Mouse (Mus musculus) cerebellum, adult 9-11 months (tissue): ENCODE results near the gene Stx6.
A peak's percentile ranks its signal among the peaks of the same experiment; 100 is the strongest.

ENCODE experiments used
- DNase-seq: peaks from one replicate; pipeline ENCODE4 v3.0.0; 2022

Stx6 gene

DNA sequence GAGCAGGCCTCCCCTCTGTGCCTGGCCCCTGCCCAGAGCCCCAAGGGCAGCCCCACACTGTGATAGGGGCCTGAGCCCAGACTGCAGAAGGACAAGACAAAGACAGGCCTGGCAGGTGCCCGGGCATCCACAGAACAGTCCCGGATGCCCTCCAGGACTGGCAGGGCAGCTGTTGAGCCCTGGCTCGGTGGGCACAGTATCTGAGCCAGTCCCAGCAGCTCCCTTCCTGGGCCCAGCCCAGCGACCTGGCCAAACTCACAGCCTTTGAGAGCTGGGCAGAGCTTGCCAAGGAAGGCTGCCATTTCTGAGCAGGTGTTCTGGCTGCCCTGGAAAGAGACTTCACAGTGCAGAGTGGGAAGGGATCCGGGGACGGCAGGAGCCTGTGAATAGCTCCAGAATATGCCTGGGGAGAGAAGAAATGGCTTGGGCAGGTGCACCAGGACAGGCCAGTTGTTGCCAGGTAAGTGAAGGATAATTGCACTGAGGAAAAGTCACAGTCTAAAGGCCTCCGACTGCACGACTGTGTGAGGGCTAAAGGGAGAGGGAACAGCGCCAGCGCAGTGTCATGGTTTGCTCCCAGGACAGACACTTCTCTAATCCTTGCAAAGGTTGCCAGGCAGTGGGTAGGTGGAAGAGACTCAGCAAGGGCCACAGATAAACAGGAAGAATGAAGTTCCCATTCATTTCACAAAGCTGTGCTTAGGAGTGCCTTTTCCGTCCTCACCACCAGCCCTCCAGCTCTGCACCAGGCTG is 51.7 kb downstream of the Stx6 start:
- DNase-seq = peak; percentile 83

DNA sequence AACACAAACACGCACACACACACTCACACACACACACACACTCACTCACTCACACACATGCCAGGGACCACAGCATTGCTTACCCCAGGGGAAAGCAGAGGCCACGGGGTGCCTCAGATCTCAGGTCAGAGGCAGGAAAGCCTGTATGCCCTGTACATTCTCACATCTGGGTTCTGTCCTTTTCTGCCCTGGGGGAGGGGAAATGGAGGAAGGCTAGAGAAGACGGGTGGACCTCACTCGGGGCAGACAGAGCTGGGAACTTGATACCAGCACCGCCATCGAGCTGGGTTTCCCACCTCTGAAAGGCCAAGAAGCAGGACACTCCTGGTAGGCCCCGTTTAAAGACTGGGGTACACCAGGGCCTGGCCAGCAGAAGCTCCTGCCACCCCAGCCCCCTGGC is 52.5 kb downstream of the Stx6 start:
- no peak for DNase-seq

DNA sequence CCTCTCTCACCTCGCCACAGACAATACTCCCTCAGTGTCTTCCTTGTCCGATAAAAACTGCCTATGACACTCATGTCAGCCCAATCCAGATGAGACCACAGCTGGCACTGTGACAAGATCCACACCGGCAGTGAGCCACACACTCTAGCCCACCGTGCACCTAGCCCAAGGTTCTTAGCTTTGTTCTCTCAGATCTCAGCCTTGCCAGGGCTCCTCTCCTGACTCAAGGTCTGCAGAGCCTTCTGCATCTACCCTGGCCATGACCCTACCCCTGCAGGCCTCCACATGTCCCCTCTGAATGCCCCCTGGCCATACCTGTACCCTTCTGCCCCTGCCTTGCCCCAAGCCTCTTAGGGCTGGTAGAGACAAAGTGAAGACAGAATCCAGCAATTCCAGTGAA is 53.6 kb downstream of the Stx6 start:
- peak; percentile 28 for DNase-seq

DNA sequence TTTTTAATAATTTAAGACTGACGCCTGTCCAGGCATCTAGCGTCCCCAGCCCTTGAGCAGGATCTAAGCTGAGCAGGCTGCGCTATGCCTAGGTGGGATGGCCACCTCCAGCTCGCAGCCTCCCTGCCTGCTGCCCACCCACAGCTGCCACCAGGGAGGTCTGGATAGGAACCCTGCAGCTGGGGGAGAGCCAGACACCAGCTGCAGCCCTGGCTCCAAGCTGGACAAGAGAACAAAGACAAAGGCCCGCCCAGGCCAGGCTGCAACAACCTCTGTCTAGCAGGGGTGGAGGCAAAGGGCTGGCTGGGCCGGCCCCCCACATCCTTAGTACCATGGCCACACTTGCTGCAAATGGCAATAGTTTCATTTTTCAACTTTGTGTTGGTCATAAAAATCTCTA is 54.0 kb downstream of the Stx6 start:
- DNase-seq = peak; percentile 46

DNA sequence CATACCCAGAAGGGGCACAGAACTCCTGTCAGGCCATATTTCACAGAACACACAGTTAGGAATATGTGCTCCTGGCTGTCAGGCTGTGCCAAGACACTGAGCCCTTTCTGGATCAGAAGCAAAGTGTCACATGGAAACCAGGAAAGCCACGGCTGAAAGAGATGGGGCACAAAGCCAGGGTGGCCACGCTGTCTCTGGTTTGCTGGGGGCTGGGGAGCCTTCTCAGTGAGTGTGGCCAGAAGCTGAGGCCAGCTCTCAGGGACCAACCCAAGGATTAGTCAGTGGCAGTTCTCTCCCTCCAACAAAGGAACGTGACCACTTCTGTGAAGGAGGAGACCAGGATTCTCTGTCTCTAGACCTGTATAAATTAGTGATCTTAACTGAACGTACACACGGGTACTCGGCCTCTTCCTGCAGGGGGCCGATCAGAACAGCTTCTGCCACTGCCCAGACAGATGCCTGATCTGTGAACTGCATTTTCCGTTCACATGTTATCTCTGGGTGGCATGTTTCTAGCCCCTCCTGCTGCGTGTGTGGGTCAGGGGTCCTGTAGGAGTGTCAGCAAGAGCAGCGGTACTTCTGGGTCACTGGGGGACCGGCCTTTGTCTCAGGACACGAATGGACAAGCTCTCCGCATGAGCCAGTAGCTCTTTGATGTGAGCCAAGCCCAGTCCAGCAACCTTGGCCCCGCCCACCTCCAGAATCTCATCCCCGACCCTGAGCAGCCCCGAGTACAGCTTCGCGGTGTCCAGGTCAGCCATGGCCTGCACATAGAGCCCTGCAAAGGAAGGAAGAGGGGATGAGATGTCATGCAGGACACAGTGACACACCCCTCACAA is 54.6 kb downstream of the Stx6 start:
- no peak for DNase-seq

DNA sequence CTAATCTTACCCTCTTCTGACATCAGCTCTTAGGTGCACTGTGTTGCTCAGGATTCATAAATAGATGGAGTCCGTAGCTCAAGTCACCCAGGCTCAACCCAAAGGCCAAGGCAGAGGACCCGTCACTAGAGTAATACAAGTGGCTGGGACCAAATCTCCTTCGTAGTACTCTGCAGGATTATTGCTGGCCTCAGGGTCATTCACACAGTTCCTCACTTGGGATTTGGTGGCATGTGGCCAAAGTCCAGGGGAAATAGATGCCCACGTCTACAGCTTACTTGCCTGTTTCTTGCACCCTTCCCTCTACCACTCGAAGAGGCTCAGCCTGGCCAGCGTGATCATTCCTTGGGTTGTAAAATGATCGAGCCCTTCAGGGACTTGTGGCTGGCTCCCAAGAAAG is 55.4 kb downstream of the Stx6 start:
- DNase-seq = no peak

DNA sequence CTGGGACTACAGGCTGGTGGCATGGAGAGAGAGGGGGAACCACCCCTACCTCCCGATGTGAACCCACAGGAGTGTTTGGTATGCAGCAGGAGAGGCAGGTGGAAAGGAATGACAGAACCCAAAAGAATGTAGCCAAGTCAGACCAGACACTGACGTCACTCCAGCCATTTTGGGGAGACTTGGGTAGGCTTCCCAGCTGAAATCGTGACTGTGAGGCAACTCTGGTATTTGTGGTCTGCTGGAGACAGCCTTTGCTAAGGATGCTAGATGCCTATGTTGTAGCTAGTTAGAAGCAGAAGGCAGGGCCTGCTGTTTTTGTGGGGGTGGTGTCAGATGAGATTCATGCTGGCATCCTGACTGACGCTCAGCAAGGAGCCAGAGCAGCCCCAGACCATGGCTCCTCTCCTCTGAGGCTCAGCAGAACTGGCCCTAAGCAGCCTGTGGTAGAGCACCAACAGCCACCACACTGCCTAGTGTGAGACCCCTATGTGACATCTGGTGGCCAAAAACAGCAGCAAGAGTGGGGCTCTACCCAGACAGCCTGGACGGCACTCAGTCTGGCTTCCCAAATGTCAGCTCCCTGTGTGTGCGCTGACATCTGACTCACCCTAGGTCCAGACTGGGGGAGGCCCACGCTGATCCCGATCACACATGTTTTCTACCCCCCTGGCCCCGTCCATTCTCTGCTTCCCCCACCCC is 56.7 kb downstream of the Stx6 start:
- peak; percentile 34 for DNase-seq

DNA sequence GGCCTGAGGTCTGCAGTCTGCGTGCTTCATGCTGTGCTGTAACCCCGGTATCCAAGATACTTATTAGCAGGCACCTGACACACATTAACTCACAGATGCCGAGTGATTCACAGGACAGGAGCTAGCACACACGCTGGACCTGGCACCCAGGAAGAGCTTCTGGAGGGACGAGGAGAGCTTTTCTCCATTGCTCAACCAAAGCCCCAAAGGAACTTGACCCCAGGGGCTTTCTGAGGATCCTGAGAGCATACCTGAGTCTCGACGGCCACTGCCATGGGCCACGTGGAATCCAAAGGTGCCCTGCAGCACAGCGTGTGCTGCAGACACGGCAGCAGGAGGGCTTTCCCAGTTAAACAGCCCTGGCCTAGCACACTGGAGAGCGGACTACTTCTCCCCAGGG is 57.8 kb downstream of the Stx6 start:
- no peak for DNase-seq

DNA sequence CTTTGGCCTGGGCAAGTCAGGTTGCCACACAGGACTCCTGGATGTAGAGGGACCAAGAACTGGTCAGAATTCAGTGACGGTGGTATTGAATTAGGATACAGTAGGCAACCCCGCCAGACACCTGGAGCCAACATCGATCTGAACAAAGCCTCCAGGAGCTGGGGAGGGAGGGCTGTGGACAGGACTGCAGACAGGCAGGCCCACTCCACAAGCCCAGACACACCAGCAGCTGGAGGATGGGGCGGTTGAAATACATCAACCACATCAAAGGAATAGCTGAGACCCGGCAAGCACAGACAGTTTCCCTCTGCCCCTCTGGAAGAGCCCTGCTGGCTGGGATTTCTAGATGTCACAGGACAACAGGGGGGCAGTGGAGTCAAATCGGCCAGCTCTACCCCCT is 58.3 kb downstream of the Stx6 start:
- no peak for DNase-seq

DNA sequence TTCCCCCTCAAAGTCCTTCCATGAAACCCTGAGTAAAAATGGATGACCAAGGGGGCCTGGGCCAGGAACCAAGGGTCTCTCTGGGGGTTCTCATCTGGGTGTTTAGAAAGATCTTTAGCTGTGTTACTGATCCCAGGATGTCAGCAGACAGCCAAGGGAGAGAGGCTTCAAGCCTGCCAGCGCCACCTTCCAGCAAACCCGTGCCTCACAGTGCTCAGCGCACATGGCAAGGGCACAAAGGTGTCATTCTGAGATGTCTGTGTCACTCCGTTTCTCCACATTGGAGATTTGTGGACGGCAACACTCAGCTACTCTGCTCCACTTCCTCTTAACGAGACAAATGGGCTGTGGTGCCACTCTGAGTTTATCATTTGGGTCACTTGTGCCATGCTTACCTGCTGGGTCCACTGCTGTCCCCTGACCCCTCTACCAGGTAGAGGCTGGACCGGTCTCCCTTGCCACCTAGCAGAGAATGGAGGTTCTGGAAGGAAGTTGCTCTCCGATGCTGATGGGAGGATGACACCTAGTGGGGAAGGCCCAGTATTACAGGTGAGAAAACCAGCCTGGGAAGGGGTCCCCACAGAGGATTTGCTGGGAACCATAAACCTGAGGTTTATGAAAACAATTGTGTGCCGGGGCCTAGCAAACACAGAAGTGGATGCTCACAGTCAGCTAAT is 59.5 kb downstream of the Stx6 start:
- DNase-seq = peak; percentile 69

DNA sequence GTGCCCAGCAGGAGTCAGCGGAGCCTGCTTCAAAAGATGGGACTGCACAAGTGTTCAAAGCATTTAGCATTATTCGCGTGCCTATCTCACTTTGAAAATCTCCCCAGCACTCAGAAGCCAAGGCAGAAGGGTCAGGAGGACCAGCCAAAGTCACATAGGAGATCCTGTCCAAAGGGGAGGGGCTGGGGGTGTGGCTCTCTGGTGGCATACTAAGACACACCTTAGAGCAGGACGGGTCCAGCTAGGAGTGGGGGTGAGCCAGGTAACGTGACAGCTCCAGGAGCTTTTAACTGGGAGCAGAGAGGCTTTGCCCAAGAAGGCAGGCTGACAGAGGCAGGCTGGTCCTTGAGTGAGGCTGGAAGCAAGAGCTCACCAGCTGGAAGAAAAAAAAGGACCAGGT is 60.4 kb downstream of the Stx6 start:
- no peak for DNase-seq

DNA sequence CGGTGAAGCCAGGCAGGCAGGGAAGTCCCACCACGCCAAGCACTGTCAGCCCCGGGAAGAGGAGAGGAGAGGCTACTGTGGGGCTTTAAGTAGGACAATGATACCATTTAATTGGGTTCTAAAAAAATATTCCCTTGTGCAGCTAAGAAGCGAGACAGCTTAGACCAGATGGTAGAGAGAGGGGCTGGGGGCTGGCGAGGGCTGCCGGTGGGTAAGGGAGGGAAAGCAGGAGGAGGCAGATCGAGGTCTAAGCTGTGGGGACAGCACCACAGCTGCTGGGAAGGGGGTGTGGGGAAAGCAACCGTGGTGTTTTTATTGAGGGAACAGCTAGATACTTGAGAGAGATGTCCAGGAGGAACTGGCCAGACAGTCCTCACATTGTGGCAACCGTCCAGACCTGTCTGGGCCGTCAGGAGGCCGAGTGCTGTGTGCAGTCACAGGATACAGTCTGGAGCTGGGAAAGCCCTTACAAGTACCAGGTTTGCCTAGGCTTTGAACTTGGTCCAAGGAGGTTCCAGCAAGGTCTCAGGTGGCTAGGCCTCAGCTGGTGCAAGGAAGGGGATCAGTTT is 63.7 kb downstream of the Stx6 start:
- DNase-seq = peak; percentile 54

DNA sequence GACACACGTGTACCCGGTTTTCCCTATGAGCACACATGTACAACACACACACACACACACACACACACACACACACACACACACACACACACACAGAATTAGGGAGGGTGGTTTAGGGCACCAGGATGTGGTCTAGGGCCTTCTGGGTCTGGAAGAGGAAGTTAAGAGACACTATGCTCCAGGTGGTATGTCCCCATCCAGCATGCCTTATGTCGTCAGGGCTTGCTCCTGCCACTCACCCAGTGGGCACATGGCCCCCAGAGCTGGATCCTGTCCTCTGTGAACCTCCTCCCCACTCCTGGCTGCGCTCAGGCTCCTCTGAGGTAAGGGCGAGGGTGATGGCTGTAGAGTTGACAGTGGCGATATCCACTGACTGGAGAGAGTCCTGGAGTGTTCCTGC is 64.5 kb downstream of the Stx6 start:
- DNase-seq = no peak

DNA sequence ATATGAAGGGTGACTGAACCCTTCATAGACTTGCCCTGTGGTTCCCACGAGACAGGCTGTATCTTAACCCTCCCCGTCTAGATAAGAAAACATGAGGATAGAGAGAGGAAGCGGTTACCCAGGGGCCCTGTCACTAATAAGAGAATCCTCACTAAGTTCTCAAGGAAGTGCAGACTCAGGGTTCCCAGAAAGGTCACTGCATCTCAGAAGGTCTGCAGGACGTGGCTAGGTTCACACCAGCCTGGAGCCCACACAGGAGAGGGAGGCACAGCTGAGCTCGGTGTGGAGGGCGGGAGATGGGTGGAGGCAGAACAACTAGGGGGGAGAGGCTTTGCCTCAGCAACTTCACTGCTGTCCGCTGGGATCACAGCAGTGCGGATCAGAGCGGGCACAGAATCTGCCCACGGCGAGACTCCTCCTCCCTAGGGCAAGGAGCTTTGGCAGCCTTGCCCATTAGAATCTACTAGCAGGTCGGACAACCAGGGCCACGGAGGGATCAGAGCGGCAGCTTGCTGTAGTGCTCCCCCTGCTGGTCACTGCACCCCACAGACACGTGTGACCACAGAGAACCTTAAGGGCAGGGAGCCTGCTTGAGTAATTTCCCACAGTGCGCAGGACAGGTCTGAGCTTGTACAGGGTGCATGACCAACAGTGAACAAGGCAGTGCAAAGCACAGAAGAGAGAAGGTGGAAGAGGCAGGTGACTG is 65.5 kb downstream of the Stx6 start:
- DNase-seq = peak; percentile 86

DNA sequence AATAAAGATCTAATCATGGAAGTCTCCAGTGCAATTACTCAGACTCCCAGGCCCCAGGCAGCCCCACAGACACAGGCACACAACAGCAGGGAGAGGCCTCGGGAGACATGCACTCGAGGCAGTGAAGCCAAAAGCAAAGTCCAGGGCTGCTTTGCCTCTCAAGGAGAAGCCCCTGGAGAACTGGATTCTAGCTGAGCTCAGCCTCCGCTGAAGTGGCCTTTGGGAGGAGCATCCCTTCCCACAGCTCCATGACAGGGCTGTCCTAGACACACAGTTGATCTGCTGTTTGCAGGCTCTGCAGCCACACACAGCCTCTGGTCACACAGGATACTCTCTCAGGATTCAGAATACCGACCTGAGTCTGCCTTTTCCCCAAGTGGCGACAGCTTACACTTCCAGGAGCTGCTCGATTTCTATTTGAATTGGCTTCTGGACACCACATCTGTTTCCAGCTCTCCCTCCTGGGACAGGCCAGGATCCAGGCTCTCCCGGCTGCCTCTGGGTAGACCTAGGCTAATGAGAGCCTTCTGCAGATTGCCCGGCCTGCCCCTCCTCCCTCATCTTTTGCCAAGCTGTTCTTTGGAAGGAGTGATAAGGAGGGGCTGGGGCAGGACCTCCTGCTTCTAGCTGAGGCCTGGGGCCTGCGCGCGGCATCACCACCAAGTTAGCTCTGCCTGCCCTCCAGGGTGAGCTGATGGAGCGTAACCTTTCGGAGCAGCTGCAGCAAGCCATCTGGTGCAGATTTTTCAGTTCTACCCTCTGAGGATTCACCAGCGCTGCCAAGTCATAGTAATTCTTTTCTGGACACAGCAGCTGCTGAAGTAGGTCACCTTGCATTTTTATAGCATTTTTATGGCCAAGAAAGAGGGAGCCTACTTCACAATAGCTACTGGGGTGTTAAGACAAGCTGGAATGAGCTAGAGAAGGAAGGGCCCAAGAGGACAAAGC is 71.2 kb downstream of the Stx6 start:
- peak; percentile 68 for DNase-seq

DNA sequence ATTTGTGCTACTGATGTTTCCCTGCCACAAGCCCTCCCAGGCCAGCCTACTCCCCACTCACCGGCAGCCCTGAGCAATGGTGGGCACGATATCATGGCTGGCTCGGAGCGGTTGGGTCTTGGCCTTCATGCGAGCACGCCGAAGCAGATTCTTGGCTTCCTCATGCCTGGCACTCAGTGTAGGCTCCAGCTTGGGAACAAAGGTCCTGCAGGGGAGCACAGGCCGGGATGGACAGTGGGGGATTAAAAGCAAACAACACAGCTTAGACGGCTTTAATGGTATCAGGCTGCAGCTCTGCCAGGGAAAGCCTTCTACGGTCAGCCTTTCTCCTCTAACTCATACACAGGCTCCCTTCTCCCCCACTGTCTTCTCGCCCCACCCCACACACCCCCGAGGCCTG is 73.9 kb downstream of the Stx6 start:
- peak; percentile 59 for DNase-seq

DNA sequence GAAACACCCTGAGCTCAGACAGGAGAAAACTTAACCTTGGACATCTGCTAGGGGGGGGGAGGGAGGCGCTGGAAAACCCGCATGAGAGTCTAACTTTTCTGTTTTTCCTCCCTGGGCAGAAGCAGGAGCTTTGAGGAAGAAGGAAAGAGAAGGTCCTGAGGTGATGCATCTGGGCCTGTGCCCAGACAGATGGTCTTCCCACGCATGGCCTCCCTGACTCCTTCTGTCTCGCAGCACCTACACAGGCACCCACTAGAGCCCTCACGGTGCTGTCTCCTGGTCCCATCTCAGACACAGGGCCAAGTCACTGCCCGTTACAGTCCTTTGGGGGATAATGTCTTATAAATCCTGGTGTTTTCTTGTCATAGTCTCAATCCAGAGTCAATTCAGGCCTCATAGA is 74.3 kb downstream of the Stx6 start:
- DNase-seq = peak; percentile 77

DNA sequence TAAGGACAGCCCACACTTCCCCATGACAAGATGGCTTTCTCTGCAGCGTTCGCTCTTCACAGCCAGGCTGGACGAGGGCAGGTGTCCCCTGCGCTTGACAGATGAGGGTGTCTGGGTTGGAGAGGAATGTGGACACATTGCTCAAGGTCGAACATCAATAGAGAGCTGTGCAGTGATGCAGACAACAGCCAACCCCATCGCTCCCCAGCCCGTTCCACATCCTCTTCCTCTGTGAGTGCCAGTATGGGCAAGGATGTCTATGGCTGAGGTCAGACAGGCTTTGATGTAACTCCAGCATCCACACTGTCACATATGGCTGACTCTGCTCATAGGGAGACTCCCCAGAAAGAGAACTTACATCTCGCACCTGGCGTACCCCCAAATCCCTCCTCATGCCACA is 74.9 kb downstream of the Stx6 start:
- DNase-seq = no peak

DNA sequence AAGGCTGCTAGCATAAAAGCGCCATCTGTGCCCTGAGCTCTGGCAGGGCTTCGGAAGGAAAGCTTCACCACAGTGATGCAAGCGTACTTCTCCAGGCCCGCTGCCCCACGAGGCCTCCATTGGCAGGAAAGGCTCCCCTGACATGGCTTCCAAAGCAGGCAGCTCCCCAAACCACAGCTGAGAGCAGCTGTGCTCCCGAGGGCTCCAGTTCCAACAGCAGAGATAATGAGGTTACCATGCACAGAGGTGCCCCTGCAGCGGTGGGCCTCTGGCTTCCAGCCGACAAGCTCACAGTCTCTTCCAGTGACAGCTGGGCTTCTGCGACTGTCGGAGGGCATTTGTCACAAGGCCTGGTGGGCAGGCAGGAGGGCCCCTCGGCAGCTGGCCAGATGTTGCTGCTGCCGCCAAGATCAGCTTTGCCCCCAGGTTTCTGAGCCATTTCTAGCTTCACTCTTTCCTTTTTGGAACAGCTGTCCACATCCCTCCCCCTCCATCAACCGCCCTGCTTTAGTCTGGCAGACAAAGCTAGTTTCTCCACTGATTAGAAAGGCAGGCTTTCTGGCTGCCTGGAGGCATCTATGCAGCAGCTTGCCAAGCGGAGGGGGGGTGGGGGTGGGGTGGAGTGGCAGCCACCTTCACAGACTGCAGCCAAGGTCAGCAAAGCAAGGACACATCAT is 75.6 kb downstream of the Stx6 start:
- DNase-seq = peak; percentile 71

DNA sequence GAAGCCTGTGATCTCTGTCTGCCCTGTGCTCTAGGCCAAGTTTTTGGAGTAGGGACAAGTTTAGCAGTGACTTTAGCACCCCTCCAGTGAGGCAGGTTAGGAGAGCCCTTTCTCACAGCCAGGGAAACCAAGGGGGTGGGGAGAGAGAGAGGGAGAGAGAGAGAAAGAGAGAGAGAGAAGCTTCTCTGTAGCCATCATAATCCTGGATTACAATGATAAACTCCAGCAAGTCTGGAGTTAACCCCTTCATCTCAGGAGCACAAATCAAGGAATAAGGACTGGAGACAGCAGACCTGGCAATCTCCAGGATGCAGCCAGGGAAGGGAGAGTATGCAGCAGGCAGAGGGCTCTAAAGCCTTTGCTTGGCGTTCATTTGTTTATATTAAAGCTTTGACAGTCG is 77.1 kb downstream of the Stx6 start:
- no peak for DNase-seq
